Mouse (Mus musculus) c-Kit-negative CD71-positive TER-119-positive erythroid progenitor cells, embryonic 14.5 days (primary cell): Measurements from ENCODE around the gene Bcar3.
"Not testable (repeated sequence)": the region's sequence is repeated elsewhere in the genome, so short reads cannot be mapped to it uniquely, and the experiment has no call there.

Experiments
- DNase-seq: peaks from one replicate; pipeline ENCODE4 v3.0.0-alpha.2; 2013; ENCODE audit warnings: low read depth, low spot score

Gene Bcar3

DNA sequence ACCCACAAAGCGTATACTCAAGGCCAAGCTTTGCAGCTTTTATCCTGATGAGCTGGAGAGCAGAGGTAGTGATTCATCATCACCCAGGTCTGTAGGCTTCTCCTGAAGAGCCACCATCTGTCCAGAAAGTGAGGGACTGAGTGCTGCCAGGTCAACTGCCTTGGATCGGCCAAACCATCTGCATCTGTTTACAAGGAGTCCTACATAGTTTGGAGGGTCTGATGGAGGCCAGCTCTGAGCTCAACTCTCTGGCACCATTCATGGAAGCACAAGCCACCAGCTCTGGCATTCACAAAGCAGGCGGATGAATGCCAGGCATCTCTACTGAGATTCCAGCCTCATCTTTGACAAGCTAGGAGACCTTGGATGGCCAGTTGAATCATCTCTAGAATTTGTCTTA is 87.7 kb downstream of the Bcar3 start:
- DNase-seq, result no peak

DNA sequence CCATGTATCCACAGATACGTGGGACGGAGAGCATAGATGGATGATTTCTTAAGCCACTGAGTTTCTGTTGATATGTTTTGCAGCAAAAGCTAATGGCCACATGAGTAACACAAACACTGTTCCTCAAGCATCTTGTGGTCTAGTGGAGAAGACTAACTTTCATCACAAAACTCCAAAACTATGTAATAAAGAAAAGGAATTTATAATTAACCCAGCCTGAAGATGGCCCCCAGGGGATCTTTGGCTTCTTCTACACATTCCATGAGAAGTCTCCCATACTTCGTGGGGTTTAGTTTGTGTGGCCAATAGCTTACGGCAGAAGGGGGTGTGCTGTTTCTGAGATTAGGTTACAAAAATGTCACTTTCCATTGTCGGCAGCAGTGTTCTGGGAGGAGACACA is 92.5 kb downstream of the Bcar3 start:
- DNase-seq, result no peak

DNA sequence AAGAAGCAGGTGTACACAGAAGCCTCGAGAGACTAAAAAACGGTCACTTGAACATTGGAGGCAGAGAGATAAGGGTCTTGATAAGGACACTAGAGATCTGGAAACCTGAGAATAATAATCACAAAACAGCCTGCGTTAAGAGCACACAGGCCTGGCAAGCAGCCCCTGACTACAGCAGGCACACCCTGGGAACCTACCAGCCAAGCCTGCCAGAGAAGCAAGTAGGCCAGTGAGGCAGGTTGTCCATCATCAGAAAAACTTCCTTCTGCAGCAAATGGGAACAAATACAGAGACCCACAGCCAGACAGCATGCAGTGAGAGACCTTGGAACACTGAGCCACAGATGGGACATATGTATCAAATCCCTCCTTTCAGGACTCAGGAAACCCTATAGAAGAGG is 93.8 kb downstream of the Bcar3 start:
- DNase-seq, result no peak

DNA sequence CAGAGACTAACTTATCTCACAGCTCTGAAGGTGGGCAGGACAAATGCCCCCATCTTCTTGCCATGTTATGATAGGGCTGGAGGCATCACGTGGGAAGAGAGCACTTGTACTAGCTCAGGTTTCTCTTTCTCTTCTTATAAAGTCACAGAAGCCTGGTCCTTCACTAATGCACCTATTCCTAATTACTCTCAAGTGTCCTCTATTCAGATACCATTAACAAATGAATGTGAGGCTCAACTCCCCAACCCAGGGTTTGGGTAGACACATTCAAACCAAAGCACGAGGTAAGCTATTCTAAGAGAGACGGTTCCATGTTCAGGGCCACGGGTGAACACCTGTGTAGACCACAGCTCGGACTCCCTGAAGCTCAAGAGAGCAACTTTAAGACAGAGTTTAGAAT is 96.0 kb downstream of the Bcar3 start:
- no peak for DNase-seq

DNA sequence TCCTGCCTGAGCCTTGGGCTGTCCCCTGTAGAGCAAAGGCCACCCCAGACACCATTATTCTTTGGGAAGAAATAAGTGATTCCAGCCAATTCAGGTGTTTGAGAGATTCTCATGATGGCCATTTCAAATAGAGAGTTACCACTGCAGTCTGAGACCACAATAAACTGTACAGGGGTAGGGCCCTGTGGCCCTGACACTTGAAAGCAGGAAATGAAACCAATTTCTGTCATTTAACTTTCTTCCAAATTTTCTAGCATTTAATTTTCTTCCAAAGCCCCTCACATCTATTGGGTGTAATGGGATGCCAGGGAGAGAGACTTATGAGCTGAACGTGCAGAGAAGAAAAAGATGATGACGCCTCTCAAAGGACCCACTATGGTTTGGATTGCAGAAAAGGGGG is 97.2 kb downstream of the Bcar3 start:
- DNase-seq, result no peak

DNA sequence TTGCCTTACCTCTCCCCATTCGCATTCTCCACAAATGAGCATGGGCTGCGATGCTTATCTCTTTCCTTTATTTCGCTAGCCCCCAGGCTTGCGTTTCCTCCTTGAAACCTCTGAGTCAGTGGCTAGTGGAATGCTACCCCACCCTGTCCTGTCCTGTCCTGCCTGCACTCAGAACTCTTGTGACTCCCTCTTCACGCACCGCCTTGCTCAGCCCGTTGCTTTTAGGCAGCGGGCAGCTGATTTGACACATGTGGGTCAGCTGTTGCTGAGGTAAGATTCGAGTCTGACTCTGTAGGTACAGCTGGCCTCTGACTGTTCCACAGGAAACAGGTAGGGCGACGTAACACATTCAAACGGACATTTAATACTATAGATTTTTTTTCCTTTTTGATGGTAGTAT is 97.9 kb downstream of the Bcar3 start:
- DNase-seq, result no peak

DNA sequence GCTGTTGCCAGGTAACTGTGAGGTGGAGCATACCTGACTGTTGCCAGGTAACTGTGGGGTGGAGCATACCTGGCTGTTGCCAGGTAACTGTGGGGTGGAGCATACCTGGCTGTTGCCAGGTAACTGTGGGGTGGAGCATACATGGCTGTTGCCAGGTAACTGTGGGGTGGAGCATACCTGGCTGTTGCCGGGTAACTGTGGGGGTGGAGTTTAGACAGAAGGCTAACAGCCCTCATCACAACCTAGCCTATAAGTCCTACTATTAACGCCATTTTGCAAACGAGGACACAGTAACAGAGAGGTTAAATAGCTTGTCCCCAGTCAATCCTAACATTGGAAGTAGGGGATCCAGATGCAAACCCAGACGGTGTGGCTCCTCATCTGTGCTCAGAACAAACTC is 99.5 kb downstream of the Bcar3 start:
- not testable (repeated sequence) for DNase-seq

DNA sequence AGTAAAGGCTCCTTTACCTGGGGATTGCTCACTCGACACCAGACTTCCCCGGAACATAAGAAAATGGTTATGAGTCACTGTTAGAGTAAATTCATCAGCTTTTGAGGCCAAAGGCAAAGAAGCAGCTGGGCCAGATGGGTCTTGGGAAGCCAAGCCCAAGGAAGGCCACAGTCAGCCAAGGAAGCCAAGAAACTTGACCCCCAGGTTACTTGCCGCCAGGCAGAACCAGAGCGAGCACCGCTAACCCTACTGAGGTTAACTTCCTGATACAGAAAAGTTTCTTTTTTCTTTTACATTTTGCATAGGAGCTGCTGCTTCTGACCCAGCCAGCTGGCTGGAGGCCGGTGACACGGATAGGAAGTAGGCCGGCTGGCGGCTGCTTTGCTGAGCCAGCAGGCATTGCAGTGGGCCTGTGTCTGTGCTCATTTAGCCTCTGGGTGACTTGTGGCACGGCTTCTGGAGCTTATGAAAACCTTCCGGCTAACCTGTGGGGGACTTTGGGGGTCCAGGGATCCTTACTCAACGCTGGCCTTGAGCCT is 100.0 kb downstream of the Bcar3 start:
- no peak for DNase-seq

DNA sequence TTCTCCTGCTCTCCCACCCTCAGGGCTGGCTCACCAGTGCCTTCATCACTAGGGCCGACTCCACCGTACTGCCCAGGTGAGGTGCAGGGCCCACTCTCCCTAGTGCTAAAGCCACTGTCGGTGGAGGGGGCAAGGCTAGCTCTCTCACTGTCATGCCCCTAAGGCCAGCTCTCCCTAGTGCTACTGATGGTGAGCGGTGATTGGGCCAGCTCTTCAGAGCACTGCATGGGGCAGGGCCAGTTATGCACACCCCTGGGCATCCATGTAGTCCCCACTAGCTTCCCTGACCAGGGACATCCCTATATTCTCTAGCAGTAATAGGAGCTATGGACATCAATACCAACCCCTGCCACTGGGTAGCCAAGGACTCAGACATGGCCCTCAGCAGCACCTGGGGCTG is 103.0 kb downstream of the Bcar3 start:
- DNase-seq, result no peak

DNA sequence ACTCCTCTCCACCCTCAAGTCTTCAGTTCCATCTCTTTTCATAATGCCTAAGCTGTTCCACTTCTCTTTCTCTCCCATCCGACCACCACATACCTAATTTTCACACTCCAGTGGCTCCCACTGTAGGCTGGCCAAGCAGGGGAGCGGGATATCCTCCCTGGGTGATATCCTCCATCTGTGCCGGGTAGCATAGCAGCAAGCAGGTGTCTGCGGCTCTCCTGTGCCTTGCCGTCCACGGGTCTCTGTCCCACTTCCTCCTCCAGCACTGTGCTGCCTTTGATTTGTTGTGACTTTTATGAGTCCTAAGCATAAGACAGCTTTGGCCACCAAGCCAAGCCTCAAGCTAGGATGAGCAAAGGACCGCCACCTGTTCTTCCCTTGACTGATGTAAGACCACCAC is 103.5 kb downstream of the Bcar3 start:
- DNase-seq, result no peak

DNA sequence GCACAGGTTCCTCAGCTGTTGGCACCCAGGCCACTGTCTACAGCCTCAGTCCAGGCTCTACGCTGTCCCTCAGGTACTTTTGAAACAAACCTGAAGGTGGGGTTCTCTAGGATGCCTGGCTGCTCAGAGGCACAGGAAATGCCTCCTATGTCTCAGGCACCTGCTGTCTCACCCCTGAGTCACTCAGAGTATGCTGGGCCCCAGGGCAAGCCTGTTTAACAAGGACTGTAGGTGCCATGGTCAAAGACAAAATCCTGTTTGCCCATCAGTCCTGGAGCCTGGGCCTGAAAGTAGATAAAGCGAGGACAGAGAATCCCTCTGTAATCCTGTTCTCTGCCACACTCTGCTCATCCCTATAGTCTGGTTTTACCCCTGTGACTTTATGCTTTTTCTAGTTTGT is 107.1 kb downstream of the Bcar3 start:
- DNase-seq, result no peak

DNA sequence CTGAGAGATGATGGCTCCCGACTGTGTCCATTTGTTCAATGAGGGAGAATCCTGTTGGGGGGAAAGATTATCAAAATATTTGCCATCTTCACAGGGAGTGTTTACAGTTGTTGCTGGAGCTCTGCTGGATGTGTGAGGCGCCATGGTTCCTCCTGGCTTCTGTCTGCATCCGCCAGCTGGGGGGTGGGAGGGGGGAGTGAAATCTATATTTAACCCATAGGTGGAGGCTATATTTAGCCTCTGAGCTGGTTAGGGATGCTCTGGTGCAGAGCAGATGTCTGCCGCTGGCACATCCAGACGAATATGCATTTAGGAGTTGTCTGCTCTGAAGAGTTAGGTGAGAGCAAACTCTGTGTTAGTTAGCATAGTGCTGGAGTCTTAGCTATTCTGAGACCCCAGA is 108.2 kb downstream of the Bcar3 start:
- DNase-seq, result no peak

DNA sequence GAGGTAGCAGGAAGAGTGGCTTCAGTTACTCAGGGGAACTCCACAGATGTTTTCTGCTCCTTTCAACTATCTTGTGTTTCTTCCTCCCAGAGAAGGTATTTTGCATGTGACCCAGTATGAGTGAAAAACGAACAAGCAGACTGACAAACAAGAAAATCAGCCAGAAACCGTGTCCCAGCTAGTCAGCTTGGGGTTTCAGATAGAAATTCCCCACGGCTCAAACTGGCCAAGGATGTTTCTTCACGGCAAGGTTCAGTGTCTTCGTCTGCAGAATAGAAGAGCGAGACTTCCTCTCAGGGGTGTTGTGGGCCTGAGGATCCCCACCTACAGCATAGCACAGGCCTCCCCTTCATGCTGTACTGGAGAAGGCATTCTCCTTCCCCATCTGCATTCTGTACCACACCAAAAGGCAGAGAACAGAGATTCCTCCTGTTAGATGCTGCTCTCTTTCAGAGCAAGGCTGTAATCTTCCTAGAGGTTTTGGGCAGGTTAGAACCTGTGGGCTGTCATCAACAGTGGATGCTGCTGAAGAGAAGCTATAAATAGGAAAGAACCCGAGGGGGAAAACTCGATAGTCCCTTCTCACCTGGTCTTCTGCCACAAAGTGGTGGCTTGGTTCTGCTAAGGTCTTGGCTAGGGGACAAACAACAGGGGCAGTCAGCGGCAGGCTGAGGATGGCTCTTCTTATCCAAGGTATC is 110.1 kb downstream of the Bcar3 start:
- no peak for DNase-seq

DNA sequence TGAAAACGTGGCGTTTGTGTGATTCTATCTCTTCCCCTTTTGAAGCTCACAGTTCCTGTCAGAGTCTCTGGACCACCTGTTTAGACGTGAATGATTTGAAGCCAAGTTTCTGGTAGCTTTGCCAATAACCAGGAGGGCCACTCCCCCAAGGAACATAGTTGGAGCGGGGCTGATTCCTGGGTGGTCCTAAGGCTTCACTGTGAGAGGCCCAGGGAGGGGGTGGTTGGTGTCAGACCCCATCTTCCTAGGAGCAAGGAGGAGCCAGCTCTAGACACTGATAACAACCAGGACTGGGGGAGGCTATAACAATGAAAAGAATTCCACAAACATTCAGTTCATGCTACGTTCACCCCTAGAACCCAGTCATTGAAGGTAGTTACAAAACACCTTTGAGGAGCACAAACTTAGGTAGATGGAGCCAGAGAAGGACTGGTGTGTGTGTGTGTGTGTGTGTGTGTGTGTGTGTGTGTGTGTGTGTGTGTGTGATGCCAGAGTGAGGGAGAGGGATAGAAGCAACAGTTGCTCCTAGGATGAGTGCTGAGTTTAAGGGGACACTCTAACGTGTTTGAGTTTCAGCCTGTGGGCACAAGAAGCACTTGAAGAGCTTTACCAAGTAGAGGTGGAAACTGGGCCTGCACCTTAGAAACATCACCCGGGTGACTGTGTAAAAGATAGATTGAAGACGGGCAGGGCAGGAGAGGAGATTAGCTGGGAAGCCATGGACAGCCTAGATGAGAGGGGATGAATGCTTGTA is 111.4 kb downstream of the Bcar3 start:
- no peak for DNase-seq

DNA sequence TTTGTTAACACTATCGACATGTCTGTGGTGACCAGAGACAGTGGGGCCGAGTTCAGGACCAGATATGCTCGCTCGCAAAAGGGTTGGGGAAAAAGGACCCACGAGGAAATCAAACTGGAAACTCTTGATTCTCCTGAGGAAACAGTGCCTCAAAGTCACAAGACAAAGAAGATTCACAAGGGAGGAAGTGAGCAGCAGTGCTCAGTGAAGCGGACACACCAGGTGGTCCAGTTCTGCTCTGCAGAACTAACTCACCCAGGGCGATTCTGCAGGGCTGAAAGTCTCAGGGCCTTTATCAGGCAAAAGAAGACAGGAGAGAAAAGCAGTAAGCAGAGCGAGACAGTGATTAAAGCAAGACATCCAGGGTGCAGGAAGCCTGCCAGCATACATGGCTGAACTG is 112.5 kb downstream of the Bcar3 start:
- DNase-seq, result no peak

DNA sequence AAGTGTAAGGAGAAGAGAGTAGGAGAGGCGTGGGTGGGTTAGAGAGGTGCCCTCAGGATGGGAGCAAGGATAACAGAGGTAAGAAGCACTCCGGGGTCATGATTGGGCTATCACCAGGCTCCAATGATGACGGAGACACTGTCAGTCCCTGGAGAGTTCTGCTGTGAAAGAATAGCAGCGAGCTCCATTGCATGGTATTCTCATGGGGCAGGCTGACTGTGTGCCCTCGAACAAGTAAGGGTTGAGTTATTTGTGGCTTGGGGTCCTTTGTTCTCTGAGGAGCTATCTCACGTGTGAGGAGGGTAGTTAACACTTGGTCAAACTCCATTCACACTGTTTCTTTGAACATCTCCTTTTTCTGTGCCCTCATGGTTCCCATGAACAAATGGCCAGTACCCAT is 113.8 kb downstream of the Bcar3 start:
- DNase-seq, result no peak

DNA sequence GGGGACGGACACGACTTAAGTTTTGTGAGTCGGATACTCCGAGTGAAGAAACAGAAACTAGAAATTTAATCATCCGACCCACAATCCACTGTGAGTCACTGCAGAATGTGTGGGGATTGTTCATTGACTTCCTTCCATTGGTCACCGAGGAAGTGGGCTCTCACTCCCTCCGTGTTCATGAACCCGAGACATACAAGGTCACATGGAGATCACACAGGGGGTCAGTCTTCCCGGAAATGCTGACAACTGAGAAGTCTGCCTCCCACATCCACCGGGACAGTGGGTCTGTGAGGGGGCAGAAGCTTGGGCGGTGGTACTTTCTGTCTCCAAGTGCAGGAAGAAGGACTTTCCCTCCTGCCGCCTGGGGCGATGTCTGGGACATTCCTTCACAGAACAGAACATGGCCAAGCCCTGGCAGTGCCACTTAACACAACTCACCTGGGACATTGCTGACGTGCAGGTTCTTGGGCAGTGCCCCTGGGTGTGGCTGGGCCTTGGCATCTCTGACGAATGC is 114.9 kb downstream of the Bcar3 start:
- no peak for DNase-seq

DNA sequence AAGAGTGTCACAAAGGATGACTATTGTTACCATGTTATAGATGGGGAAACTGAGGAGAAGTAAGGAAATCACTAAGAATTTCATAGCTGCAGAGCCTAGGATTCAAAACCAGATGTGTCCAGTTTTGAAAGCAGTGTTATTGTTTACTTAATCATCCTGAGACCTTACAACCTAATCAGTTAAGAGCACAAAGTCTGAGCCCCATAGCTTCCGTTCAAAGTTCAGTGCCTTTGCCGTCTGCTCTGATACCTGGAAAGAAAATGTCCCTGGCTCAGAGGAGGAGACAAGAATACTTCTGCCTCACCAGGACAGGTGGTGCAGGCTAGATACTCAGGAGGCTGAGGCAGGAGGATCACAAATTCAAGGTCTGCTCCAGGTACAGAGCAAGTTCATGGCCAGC is 117.7 kb downstream of the Bcar3 start:
- no peak for DNase-seq

DNA sequence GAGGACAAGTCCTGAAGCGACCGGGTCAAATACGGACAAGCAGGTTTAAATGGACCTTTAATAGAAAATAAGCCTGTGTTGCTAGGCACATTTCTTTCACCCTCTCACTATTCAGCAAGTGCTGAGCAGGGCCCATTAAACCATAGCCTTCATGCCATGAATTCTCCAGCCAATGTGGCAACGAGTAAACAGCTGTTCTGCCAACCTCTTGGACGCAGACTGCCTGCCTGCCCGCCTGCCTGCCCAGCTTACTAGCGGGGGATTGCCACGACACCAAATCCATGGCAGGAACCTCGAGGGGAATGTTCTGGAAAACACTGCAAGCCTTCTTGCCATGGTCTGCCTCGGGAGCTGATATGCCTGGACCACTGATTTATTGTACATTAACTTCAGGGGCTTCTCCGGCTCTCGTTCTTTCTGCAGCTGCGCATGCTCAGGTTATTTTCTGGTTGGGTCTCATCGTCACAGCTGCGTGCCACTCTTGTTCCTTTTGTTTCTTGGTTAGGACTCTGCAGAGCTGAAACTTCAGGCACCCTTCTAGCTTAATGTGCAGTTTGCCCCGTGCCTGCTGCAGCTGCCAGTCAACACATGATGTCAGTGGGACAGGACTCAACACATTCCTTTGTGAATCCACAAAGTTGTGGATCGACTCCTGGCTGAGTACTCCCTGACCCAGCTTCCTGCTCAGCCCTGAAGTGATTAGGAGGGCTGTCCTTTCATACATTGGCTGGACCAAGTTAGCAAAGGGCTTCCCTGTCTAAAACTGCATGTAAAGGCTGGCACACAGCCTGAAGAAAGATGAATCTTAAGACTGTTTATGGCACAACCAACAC is 120.0 kb downstream of the Bcar3 start:
- no peak for DNase-seq

DNA sequence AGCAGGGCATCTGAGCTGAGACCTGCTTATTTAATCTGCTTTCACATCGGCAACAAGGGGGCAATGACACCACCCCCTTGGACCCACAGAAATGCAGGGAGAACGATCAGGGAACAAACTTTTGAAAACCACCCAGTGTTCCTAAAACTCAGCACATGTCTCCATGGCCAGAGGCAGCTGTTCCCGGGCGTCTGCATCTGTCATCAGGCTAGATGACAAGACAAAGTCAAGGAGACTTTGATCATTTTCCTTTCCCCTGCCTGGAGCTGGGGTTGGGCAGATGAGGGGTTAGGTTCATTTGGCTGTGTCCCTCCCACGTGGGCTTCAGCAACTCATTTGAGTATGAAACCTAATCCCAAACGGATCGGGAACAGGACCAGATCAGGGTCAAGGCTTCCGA is 120.9 kb downstream of the Bcar3 start:
- no peak for DNase-seq

DNA sequence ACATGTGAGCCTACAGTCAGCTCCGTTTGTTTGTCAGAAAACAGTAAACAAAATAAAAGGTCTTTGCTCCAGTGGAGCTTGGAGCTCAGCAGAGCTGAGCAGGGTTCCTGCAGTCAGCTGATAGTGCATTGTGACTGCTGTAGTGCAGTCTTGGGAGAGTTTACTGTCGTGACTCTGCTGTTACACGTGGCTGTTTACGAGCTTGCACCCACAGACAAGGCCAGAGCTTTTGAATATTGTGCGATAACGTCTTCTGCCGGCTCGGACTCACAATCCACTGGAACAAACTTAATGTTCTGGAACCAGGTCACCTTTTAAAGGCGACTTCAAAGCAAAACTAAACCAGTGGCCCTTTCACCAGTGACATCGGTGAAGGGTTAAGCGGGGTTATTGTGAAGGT is 123.5 kb downstream of the Bcar3 start:
- no peak for DNase-seq
